In genomic region chr5:144173648-144174047, GRCm38 (mm10) we compare ENCODE assay signal across 32 mouse cellular contexts. TPM values are rescaled to one million over a fixed set of nuclear protein-coding genes. Genes with fewer than 3 reads are reported as not detected.
"Had no signal": no experiment of that assay in that cellular context is flagged by ENCODE, and none has a peak within 500 bp of the region (broad histone marks: within the 10 kb centered on the region; RNA-seq: fewer than 3 reads in every experiment).

No protein-coding gene starts in this region.

- H3K9me3 ChIP-seq: limb, embryonic 10.5 days; limb, embryonic 12.5 days; limb, embryonic 13.5 days; limb, embryonic 15.5 days; liver, embryonic 12.5 days; liver, embryonic 13.5 days; liver, embryonic 15.5 days; lung, embryonic 15.5 days; megakaryocyte, embryonic 14.5 days; midbrain, embryonic 12.5 days; midbrain, embryonic 13.5 days; midbrain, embryonic 15.5 days; neural tube, embryonic 12.5 days; neural tube, embryonic 13.5 days had no signal

- H3K4me2 ChIP-seq: limb, embryonic 12.5 days; limb, embryonic 13.5 days; limb, embryonic 15.5 days; liver, embryonic 11.5 days; liver, embryonic 12.5 days; liver, embryonic 13.5 days; liver, embryonic 15.5 days; lung, embryonic 14.5 days; lung, embryonic 15.5 days; midbrain, embryonic 11.5 days; midbrain, embryonic 12.5 days; midbrain, embryonic 13.5 days; midbrain, embryonic 15.5 days; neural tube, embryonic 12.5 days; neural tube, embryonic 13.5 days had no signal

- H3K4me3 ChIP-seq: limb, embryonic 10.5 days; limb, embryonic 12.5 days; limb, embryonic 13.5 days; limb, embryonic 15.5 days; liver, embryonic 12.5 days; liver, embryonic 13.5 days; liver, embryonic 15.5 days; lung, embryonic 15.5 days; megakaryocyte, embryonic 14.5 days; midbrain, embryonic 12.5 days; midbrain, embryonic 13.5 days; midbrain, embryonic 15.5 days; myocyte; neural tube, embryonic 12.5 days; neural tube, embryonic 13.5 days had no signal

- H3K9ac ChIP-seq: limb, embryonic 12.5 days; limb, embryonic 13.5 days; limb, embryonic 15.5 days; liver, embryonic 12.5 days; liver, embryonic 13.5 days; liver, embryonic 14.5 days; liver, embryonic 15.5 days; liver, postnatal 0 days; lung, embryonic 14.5 days; lung, embryonic 15.5 days; midbrain, embryonic 12.5 days; midbrain, embryonic 13.5 days; midbrain, embryonic 15.5 days; neural tube, embryonic 12.5 days; neural tube, embryonic 13.5 days had no signal

- ATAC-seq: liver, embryonic 12.5 days; liver, postnatal 0 days; lung, postnatal 0 days; midbrain, embryonic 13.5 days; midbrain, embryonic 15.5 days; midbrain, embryonic 16.5 days had no signal

- H3K27ac ChIP-seq: limb, embryonic 10.5 days; limb, embryonic 12.5 days; limb, embryonic 13.5 days; limb, embryonic 15.5 days; liver, embryonic 12.5 days; liver, embryonic 13.5 days; liver, embryonic 14.5 days; liver, embryonic 15.5 days; lung, embryonic 15.5 days; macrophage; midbrain, embryonic 12.5 days; midbrain, embryonic 13.5 days; midbrain, embryonic 15.5 days; neural tube, embryonic 12.5 days; neural tube, embryonic 13.5 days had no signal

- H3K27me3 ChIP-seq: limb, embryonic 12.5 days; limb, embryonic 13.5 days; limb, embryonic 15.5 days; liver, embryonic 12.5 days; liver, embryonic 13.5 days; liver, embryonic 15.5 days; lung, embryonic 15.5 days; megakaryocyte, embryonic 14.5 days; midbrain, embryonic 12.5 days; midbrain, embryonic 13.5 days; midbrain, embryonic 15.5 days; neural tube, embryonic 12.5 days; neural tube, embryonic 13.5 days had no signal

- DNase-seq: left cerebral cortex, postnatal 4 days; liver; liver, embryonic 13.5 days; liver, postnatal 0 days; lung, adult 18-20 months; lung, adult 2 months; lung, embryonic 14.5 days; lung, postnatal 10 days; lung, postnatal 14 days; lung, postnatal 36 days; lung, postnatal 4 days; midbrain, embryonic 14.5 days had no signal

- H3K4me1 ChIP-seq: limb, embryonic 10.5 days; limb, embryonic 12.5 days; limb, embryonic 13.5 days; limb, embryonic 15.5 days; liver, embryonic 12.5 days; liver, embryonic 13.5 days; liver, embryonic 15.5 days; lung, embryonic 15.5 days; midbrain, embryonic 12.5 days; midbrain, embryonic 13.5 days; midbrain, embryonic 15.5 days; neural tube, embryonic 12.5 days; neural tube, embryonic 13.5 days had no signal

RNA-seq across cellular contexts. Expression of gene Bhlha15, which starts 16.4 kb away (rescaled TPM):
- polyA plus RNA-seq: macrophage; midbrain, embryonic 11.5 days; midbrain, embryonic 12.5 days; midbrain, embryonic 14.5 days; midbrain, embryonic 16.5 days had no signal
